8 mouse cellular contexts compared by ENCODE assay signal in the genomic region with DNA sequence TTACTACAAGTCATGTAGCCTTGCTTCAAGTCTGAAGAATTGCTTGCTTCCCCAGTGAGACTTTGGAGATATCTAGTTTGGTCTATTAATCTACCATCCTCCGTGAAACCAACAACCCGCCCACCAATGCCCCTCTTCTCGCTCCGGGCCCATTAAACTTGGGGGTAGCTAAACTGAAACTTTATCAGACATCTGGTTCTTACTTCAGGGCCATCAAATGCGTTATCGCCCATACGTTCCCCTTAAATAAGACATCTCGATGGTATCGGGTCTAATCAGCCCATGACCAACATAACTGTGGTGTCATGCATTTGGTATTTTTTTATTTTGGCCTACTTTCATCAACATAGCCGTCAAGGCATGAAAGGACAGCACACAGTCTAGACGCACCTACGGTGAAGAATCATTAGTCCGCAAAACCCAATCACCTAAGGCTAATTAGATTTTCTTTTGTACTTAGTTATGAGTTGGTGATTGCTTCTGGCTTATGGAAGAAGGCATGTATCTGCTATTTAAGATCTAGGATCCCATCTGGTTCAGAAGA.
DNase-seq lines count a peak whose midpoint lies in the region; ATAC-seq and TF ChIP-seq lines count a peak whose summit lies in the region.
"Not testable (repeated sequence)": the region's sequence is repeated elsewhere in the genome, so short reads cannot be mapped to it uniquely, and the experiment has no call there.

No protein-coding gene starts in this region.

- H3K4me2 ChIP-seq in forebrain, embryonic 14.5 days (ENCODE audit: low read length); heart, postnatal 0 days (ENCODE audit: low read depth, low read length); intestine, embryonic 16.5 days (ENCODE audit: low read depth, low read length); limb, embryonic 15.5 days; neural tube, embryonic 12.5 days (replicated peaks): not testable (repeated sequence)

- ATAC-seq in forebrain, embryonic 14.5 days = peak; percentile 100
- peak; percentile 100 for ATAC-seq in heart, postnatal 0 days (ENCODE audit: insufficient read depth, low read depth)
- peak; percentile 100 for ATAC-seq in intestine, embryonic 16.5 days
- peak; percentile 100 for ATAC-seq in limb, embryonic 15.5 days (ENCODE audit: insufficient number of reproducible peaks, low FRiP score, low TSS enrichment, low read depth)
- peak; percentile 100 for ATAC-seq in megakaryocyte, adult 5-6 weeks (ENCODE audit: poor library complexity, severe bottlenecking)
- peak; percentile 100 for ATAC-seq in neural tube, embryonic 12.5 days (ENCODE audit: low FRiP score, low read depth)

- H3K27ac ChIP-seq in forebrain, embryonic 14.5 days (ENCODE audit: low read depth, low read length); heart, postnatal 0 days (ENCODE audit: low read depth); intestine, embryonic 16.5 days (ENCODE audit: low read length); limb, embryonic 15.5 days; neural tube, embryonic 12.5 days: not testable (repeated sequence)

- H3K27me3 ChIP-seq in forebrain, embryonic 14.5 days (replicated peaks; ENCODE audit: control insufficient read depth, insufficient read depth, low read length); heart, postnatal 0 days (ENCODE audit: control insufficient read depth, insufficient read depth, low read length); intestine, embryonic 16.5 days (replicated peaks; ENCODE audit: control insufficient read depth, insufficient read depth, low read length); limb, embryonic 15.5 days; neural tube, embryonic 12.5 days (replicated peaks): not testable (repeated sequence)

- not testable (repeated sequence) for H3K4me3 ChIP-seq in forebrain, embryonic 14.5 days (ENCODE audit: low read depth, low read length); heart, postnatal 0 days (ENCODE audit: low read depth, low read length); intestine, embryonic 16.5 days (ENCODE audit: low read length); limb, embryonic 15.5 days; neural tube, embryonic 12.5 days

- not testable (repeated sequence) for TF ChIP-seq CTCF in heart, postnatal 0 days (IDR thresholded peaks at IDR 0.05; ENCODE audit: low read depth)

- not testable (repeated sequence) for H3K4me1 ChIP-seq in forebrain, embryonic 14.5 days (ENCODE audit: control insufficient read depth, insufficient read depth, low read length); heart, postnatal 0 days (ENCODE audit: control insufficient read depth, insufficient read depth); intestine, embryonic 16.5 days (ENCODE audit: control insufficient read depth, insufficient read depth, low read length); limb, embryonic 15.5 days; neural tube, embryonic 12.5 days

- not testable (repeated sequence) for H3K9ac ChIP-seq in forebrain, embryonic 14.5 days (ENCODE audit: low read length); heart, postnatal 0 days (replicated peaks; ENCODE audit: low read depth, low read length); intestine, embryonic 16.5 days (ENCODE audit: low read depth, low read length); limb, embryonic 15.5 days; neural tube, embryonic 12.5 days

- peak; percentile 34 for DNase-seq in 3T3-L1 (ENCODE audit: low read depth, low spot score)
- peak; percentile 3 to 11 for DNase-seq in cerebellum, postnatal 25 days
- DNase-seq in forebrain, embryonic 14.5 days (ENCODE audit: low spot score); heart, postnatal 0 days (ENCODE audit: low spot score): not testable (repeated sequence)

- TF ChIP-seq EP300 in heart, postnatal 0 days (IDR thresholded peaks at IDR 0.05; ENCODE audit: low read depth) = not testable (repeated sequence)

- H3K9me3 ChIP-seq in forebrain, embryonic 14.5 days (replicated peaks; ENCODE audit: control insufficient read depth, low read length); heart, postnatal 0 days (replicated peaks; ENCODE audit: control insufficient read depth, low read length); intestine, embryonic 16.5 days (ENCODE audit: control insufficient read depth, low read length); limb, embryonic 15.5 days; neural tube, embryonic 12.5 days: not testable (repeated sequence)

- H3K36me3 ChIP-seq in forebrain, embryonic 14.5 days (ENCODE audit: control insufficient read depth, insufficient read depth, low read length); heart, postnatal 0 days (replicated peaks; ENCODE audit: control insufficient read depth, insufficient read depth, low read length); intestine, embryonic 16.5 days (ENCODE audit: control insufficient read depth, insufficient read depth, low read length); limb, embryonic 15.5 days; neural tube, embryonic 12.5 days: not testable (repeated sequence)

- 80% methylated on average over 10 of the region's 13 CpGs for WGBS in forebrain, embryonic 14.5 days
- 77% methylated on average over 10 of the region's 13 CpGs for WGBS in heart, postnatal 0 days
- WGBS in intestine, embryonic 16.5 days = 86% methylated on average over 10 of the region's 13 CpGs
- WGBS in limb, embryonic 15.5 days = 80% methylated on average over 10 of the region's 13 CpGs
- WGBS in neural tube, embryonic 12.5 days = 85% methylated on average over 13 of the region's 13 CpGs
